Mouse (Mus musculus): Measurements from ENCODE around the gene Zgrf1.

The Zgrf1 gene

GRCm38 (mm10) chr3:127651742-127652653, 98.7 kb downstream of the Zgrf1 start:
- CTCF ChIA-PET, result interaction anchor here in 3 of 4 experiments (0.5 to 1.2 kb wide), 4 partner anchors 12 to 157 kb away, joined by 4 to 8 read pairs (median 4); no protein-coding TSS in a partner anchor

GRCm38 (mm10) chr3:127660712-127661111, 107.4 kb downstream of the Zgrf1 start:
- ChIA-PET POLR2A (interaction anchor here in 1 of 4 experiments (0.6 kb wide), 1 partner anchor 27 kb away, joined by 4 read pairs; no protein-coding TSS in a partner anchor), CTCF (no interaction called here)

More at GRCm38 (mm10) chr3:127651742-127652653, 98.7 kb downstream of the Zgrf1 start:
- POLR2A ChIA-PET, result interaction anchor here in 1 of 4 experiments (1.0 kb wide), 1 partner anchor 186 kb away, joined by 3 read pairs; the partner anchor contains the start of gene Ap1ar

- CTCF ChIA-PET, result interaction anchor here in 1 of 4 experiments (0.8 kb wide), 1 partner anchor 22 kb away, joined by 3 read pairs; no protein-coding TSS in a partner anchor
- POLR2A ChIA-PET, result no interaction called here
These were observed 108.6 kb downstream of the Zgrf1 start for GRCm38 (mm10) chr3:127661646-127662531.

All from embryonic stem cell, embryonic (primary cell).